Mouse (Mus musculus) duodenum, adult 2 months (tissue): ENCODE measurements around the gene Zfp457. TPM values are rescaled to one million over a fixed set of nuclear protein-coding genes. Genes with fewer than 3 reads are reported as not detected.

Experiments used
- polyA plus RNA-seq: library from polyadenylated mRNA; depleted of rRNA; stranded (reverse); fragments of >200 nt; gene quantifications from 2 replicates; pipeline ENCODE4 v1.2.3, GENCODE M21; 2012; ENCODE audit warnings: low replicate concordance; rRNA removed

Zfp457 gene
- 0.42 and 0.62 TPM in 2 replicates for polyA plus RNA-seq

GRCm38 (mm10) chr13:67305822-67306672 is at the start of gene Zfp457:
Gene Zfp457, minus strand, starts transcription at chr13:67306485.

DNA sequence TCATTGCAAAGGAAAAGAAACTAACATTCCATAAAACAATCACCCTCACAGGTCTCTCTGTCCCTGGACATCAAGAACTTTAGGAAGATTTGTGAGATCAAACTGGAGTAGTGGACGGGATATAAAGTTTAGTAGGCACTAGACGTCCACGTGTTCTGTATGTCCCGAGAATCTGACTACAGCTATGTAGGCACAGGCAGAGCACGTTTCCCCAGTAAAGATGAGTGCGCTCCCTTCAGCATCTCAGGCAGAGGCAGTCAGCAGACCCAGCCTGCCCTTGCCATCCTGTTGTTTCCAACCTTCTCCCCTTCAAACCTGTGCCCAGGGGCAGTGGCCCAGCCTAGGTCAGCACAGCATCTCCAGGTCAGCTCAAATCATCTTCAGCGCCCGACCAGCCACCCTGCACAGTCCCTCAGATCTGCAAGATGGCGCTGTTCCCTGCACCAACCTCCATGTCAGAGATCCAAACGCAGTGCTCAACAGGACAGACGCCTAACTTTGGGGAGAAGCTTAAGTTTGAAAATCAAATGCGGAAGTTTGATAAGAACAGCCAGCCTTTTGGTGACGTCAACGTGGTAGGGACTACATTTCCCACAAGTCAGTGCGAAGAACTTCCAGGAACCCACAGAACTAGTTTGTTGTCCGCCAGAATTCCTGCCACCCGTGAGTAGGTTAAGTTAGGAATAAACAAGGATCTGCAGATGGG is 25.9 kb upstream of the Zfp457 start, which contains the start of gene Zfp595:
Zfp595 (minus strand) TSS at position 552 of the 706 bp plus-strand sequence.

GRCm38 (mm10) chr13:67278314-67278713 is 28.0 kb downstream of the Zfp457 start, which contains the start of gene Zfp458:
Gene Zfp458, minus strand, starts transcription at chr13:67278466.

Other genes with a start within 250 kb of the Zfp457 start
- gene Zfp712, start 245.3 kb downstream of the Zfp457 start, polyA plus RNA-seq: not detected in 2 replicates
- gene Zfp708, start 208.5 kb downstream of the Zfp457 start, polyA plus RNA-seq: not detected in 2 replicates
- gene Gm28557, start 197.9 kb downstream of the Zfp457 start, polyA plus RNA-seq: 0.91 and 0.95 TPM in 2 replicates
- gene Rslcan18, start 190.2 kb downstream of the Zfp457 start, polyA plus RNA-seq: not detected in 2 replicates
- gene Zfp759, start 184.8 kb downstream of the Zfp457 start, polyA plus RNA-seq: 0.02 TPM in 1 of 2 replicates, not detected in the other
- 0.53 TPM in 1 of 2 replicates, not detected in the other for gene Rsl1, start 133.3 kb downstream of the Zfp457 start, polyA plus RNA-seq
- 0.06 TPM in 1 of 2 replicates, not detected in the other for gene Zfp455, start 112.0 kb downstream of the Zfp457 start, polyA plus RNA-seq
- 0.05 and 0.07 TPM in 2 replicates for gene Zfp458, start 28.0 kb downstream of the Zfp457 start, polyA plus RNA-seq
- gene Zfp595, start 26.1 kb upstream of the Zfp457 start, polyA plus RNA-seq: 0.09 and 0.11 TPM in 2 replicates
- not detected in 2 replicates for gene Gm28044, start 54.1 kb upstream of the Zfp457 start, polyA plus RNA-seq
- 0.02 TPM in 2 replicates for gene Zfp953, start 54.1 kb upstream of the Zfp457 start, polyA plus RNA-seq
- gene Gm28041, start 69.2 kb upstream of the Zfp457 start, polyA plus RNA-seq: not detected in 2 replicates
- 0.02 TPM in 1 of 2 replicates, not detected in the other for gene Zfp456, start 69.3 kb upstream of the Zfp457 start, polyA plus RNA-seq
- not detected in 2 replicates for gene Zfp429, start 93.3 kb upstream of the Zfp457 start, polyA plus RNA-seq
- gene Zfp459, start 114.9 kb upstream of the Zfp457 start, polyA plus RNA-seq: 0.23 and 0.24 TPM in 2 replicates
- gene Zfp874a, start 145.1 kb upstream of the Zfp457 start, polyA plus RNA-seq: 0.05 TPM in 1 of 2 replicates, not detected in the other
- 0.22 TPM in 1 of 2 replicates, not detected in the other for gene Zfp874b, start 177.8 kb upstream of the Zfp457 start, polyA plus RNA-seq
- gene Zfp58, start 194.1 kb upstream of the Zfp457 start, polyA plus RNA-seq: 0.16 TPM in 1 of 2 replicates, not detected in the other
- not detected in 2 replicates for gene Gm26965, start 219.7 kb upstream of the Zfp457 start, polyA plus RNA-seq
- gene Zfp87, start 219.7 kb upstream of the Zfp457 start, polyA plus RNA-seq: 2.9 and 6.7 TPM in 2 replicates
- gene Zfp748, start 247.3 kb upstream of the Zfp457 start, polyA plus RNA-seq: 0.06 and 0.75 TPM in 2 replicates